Mouse (Mus musculus) ovary, postnatal 36 days (tissue): ENCODE data around the gene Pak1.

Experiments
- DNase-seq: peaks from one replicate; pipeline ENCODE4 v3.0.0; 2022; ENCODE audit warnings: low spot score, mixed read lengths

The Pak1 gene

DNA sequence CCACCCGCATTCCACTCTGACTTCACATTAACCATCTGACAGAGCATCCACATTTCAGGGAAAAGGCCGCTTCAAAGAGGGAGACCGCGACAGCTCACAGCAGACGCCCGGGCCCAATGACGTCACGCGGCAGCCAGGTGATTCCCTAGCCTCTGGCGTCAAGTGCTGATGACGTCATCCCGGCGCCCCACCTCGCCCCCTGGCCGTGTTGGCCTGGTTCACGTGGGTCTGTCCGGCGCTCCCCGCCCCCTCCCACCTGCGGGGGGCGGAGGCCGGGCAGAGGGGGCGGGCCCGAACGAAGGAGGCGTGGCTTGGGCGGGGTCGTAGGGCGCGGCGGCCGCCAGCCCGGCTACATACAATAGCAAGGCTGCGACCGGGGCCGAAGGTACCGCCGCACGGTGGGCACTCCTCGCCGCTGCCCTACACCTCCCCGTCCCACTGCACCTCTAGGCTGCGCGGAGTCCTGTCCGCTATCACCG, at the start of gene Pak1:
Gene Pak1 (plus strand): TSS at position 352 of the 479 bp plus-strand sequence.
- DNase-seq = peak; percentile 71

DNA sequence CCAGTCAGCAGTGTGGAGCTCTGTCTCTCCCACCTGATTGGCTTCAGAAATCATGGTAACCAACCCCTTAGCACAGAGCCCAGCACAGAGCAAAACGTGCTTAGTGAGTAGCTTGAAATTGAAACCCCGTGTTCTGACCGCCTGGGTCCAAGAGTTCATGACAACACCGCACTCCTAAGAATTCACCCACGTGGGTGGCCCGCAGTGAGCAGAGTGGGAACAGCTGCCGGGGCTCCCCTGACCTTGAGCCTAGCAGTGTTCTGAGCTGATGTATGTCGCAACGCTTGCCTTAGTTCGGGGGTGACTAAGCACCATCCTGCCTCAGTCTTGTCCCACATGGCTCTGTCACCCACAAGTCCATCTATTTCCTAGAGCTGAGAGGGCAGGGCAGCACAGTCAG, 47.4 kb upstream of the Pak1 start:
- peak; percentile 11 for DNase-seq

DNA sequence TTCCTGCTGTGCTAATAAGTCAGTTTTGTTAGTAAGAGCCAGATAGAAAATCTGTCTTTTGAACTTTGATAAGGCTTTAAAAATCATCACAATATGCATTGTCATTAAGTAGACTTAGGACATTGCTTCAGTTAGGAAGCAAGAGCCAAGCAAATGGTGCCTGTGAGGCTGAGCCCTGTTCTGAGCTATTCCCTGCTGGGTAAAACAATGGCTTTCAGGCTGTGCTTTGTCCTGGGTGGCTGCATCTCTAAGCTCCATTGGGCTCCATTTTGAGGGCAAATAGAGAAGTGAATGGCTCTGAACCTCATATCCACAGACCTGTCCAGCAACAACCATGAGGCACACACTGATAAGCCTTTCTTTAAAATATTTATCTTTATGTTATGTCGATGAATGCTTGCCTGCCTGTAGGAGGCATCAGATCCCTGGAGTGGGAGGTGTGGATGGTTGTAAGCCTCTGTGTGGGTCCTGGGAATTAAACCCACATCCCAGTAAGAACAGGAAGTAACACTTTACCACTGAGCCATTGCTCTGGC, 46.5 kb upstream of the Pak1 start:
- no peak for DNase-seq

DNA sequence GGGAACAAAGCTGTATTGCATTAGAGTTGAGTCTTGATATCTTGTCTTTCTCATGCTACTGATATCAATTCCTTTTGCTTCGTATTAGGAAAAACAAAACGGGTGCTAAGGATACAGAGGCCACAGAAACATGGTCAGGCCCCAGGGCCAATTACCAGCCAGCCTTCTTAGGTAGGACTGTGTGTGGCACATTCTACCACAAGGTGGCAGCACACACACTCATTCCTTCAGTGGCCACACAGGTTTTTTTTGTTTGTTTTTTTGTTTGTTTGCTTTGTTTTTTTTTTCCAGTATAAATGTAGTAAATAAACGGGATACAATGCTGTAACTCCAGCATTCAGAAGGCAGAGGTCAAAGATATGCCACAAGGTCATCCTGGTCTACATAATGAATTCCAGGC, 43.0 kb upstream of the Pak1 start:
- DNase-seq = peak; percentile 29

- no peak for DNase-seq
Measured at GRCm38 (mm10) chr7:97747176-97747707, 41.1 kb upstream of the Pak1 start.

GRCm38 (mm10) chr7:97747787-97748497, 40.4 kb upstream of the Pak1 start:
- DNase-seq = peak; percentile 79

GRCm38 (mm10) chr7:97748527-97749206, 39.7 kb upstream of the Pak1 start:
- DNase-seq = no peak

DNA sequence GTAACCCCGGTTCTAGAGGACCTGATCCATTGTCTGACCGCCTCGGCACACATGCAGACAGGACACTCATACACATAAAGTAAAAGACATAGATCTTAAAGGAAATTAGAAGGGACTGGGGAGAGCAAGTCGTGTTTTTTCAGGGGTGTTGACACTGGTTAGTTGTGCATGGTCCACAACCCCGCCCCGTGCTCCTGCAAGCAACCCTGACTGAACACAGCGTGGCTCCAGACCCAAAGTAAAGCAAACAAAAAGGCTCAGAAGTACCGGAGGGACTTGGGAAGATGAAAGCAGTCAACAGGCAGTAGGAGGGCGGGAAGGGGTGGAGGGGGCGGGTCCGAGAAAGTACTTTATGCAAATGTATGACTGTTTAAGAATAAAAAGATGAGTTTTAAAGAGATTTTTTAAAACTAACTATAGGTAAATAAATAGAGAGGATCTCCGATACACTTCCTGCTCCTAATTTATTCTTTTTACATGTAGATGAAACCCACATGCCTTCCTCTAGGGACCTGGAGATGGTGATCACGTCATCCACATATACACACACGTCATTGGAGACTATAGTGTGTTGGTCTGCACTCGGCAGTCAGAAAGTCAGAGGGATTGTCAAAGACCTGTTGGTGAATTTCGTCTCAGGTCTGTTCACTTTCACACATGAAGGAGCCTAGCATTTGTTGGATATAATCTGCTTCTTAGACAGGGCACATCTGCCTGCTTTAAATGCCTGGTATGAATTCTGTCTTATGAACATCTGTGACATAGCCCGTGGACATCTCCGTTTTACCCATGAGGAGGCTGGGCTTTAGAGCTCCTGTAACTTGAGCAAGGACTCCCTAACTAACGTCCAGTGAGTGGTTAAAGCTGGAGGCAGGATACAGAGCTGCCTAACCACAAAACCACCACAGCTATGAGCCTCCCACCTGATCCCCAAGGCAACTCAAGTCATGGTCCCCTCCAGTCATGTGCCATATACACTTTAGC, 38.8 kb upstream of the Pak1 start:
- DNase-seq = no peak

- no peak for DNase-seq
Measured at GRCm38 (mm10) chr7:97756967-97757881, 31.1 kb upstream of the Pak1 start.

- DNase-seq = no peak
Measured at GRCm38 (mm10) chr7:97764591-97764990, 23.8 kb upstream of the Pak1 start.

DNA sequence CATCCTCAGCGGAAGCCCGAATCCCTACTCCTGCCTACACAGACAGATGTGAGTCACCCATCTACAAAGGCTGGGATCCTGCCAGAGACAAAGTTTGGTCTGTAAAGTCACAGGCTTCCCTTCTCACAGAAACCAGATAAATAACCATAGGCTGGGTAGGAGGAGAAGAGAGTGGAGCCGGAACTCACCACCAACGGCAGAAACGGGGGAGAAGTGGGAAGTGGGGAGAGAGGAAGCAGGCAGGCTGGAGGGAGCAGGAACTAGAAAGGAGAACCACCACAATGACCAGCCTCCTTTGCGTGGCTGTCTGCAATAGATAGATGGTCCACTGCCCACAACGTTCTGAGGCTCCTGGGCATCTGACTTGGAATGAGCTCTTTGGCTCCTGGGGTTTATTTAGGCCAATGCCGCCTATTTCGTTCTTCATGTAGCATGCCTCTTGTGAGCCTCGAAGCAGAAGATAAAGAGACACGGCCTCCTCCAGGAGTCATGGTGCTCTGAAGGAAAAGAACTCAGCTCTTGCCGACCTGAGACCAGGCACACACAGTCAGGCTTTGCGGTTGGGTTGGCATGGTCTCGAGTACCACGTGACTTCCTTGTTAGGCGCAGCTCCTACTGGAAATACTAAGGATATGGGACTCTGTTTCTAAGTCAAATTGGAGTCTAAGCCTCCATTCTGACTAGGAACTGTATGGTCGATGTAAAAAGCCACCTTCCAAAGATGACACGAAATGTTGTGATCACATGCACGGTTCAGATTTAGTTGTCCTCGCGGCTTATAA, 23.0 kb upstream of the Pak1 start:
- DNase-seq = no peak

- DNase-seq = no peak
Measured at GRCm38 (mm10) chr7:97765963-97766347, 22.4 kb upstream of the Pak1 start.

- no peak for DNase-seq
Measured at GRCm38 (mm10) chr7:97766406-97767166, 21.8 kb upstream of the Pak1 start.

DNA sequence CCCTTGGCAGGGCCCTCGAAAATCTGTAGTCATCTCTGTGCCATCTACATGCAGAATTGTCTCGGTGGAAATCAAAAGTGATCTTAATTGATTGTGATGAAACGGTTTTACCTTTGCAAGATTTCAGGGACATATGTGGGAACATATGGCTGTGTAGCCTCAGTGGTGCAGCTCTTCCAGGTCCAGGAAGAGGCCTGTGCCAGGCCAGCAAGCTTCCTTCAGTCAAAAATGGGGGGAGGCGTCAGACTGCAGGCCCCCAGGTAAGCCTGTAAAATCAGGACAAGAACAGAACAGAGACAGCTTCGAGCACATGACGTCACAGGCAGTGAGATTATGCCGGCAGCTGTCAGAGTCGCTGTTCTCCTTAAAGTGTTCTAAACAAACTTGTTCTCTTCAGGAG, 20.5 kb upstream of the Pak1 start:
- no peak for DNase-seq

DNA sequence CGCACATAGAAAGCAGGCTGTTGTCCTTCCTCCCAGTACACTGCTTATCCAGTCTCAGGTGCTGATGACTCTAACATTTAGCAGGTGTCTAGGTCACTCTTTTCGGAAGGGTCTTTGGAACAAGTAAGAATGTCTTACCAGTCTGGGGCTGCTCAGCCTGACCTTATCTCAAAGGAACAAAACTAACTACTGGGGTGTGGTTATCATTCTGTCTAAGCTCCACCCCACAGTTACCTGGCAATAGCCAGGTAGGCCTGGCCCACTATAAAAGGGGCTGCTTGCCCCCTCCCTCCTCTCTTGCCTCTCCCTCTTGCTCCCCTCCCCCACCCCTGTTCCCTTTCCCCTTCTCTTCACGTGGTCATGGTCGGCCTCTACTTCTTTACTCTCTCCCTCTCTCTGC, 19.3 kb upstream of the Pak1 start:
- DNase-seq = no peak

DNA sequence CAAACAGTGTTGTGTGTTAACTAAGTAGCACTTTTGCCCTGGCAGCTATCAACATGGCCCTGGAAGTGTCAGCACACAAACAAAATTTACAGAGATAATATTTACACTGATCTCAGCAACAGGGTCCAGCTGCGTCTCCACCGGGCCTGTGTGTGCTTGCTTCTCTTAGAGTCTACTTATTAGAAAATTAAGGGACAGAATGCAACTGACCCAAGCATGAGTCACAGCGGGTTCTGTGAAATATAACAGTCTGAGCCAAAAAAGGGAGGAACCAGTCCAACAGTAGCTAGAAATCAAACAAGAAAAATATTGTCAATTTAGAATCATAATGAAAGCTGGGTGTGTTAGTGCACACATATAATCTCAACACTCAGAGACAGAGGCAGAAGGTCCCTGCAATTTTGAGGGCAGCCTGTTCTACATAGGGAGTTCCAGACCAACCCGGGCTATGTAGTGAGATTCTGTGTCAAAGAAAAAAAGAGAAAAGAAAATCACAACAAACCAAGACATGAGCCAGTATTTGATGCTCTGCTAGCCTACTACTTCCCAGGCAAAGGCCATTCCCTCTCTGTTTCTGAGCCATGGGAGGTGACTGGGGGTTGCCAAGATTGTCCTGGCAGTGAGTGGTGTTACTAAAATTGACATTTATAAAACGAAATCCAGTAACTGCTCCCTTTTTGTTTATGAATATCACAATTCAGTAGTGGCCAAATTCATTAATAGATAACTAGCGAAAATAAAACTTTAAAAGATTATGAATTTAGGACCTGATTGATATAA, 17.3 kb upstream of the Pak1 start:
- no peak for DNase-seq

DNA sequence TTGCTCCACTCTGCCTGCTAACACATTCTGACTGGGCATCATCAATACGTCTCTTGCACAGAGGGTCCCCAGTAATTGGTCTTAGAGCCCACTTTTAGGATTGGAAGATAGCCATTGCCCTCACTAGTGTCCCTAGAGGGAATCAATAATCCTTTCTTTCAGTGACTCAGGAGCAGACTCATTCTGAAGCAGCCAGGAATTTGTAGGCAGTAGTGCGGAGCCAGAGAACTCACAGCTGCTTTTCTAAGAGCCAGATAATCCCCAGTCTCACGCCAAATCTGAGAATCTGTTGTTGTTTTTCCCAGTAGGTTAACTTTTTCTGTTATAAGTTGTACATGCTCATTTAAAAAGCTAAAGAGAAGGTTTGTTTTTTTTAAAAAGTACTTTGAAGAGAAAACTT, 13.0 kb upstream of the Pak1 start:
- DNase-seq = no peak

GRCm38 (mm10) chr7:97775923-97776322, 12.4 kb upstream of the Pak1 start:
- DNase-seq = no peak
